Mouse (Mus musculus) ES-Bruce4 (cell line): ENCODE data around the gene Lctl.
A peak's percentile ranks its signal among the peaks of the same experiment; 100 is the strongest.

Experiments used
- CTCF ChIP-seq: IDR thresholded peaks from one replicate; pipeline ENCODE4 v1.8.1; 2011; ENCODE audit warnings: low read depth, low read length
- POLR2A ChIP-seq: IDR thresholded peaks from one replicate; pipeline ENCODE4 v1.8.1; 2011; ENCODE audit warnings: low read length; ENCODE audit not compliant: insufficient read depth

DNA sequence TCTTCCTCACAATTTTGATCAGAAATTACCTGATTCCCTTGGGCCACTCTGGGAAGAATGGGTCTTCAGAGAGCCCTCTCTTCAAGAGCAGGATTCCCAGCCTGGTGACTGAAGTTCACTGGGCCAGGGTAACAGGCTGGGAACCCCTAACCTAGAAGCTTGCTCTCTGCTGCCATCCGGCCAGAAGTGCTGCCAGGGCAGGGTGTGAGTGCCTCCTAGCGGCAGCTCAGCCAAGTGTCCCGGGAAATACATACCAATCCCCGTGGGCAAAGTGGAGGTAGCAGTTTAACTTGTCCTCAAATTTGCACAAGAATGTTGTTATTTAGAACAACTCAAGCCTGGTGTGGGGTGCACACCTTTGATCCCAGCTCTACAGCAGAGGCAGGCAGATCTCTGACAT lies 16.5 kb upstream of the Lctl start:
- TF ChIP-seq CTCF (peak; percentile 99), POLR2A (no peak)
